Mouse (Mus musculus): ENCODE data around the gene Cyp2d34.
A peak's percentile ranks its signal among the peaks of the same experiment; 100 is the strongest.

Cyp2d34 gene

GRCm38 (mm10) chr15:82620531-82621202, at the start of gene Cyp2d34:
TSS of gene Cyp2d34 (minus strand) at chr15:82620946.
- DNase-seq: no peak

- no peak for DNase-seq
Observed at GRCm38 (mm10) chr15:82656346-82656745, 35.6 kb upstream of the Cyp2d34 start.

GRCm38 (mm10) chr15:82644371-82644770, 23.6 kb upstream of the Cyp2d34 start:
- DNase-seq: no peak

GRCm38 (mm10) chr15:82643771-82644170, 23.0 kb upstream of the Cyp2d34 start:
- no peak for DNase-seq

- no peak for DNase-seq
Observed at GRCm38 (mm10) chr15:82642771-82643170, 22.0 kb upstream of the Cyp2d34 start.

GRCm38 (mm10) chr15:82641921-82642320, 21.2 kb upstream of the Cyp2d34 start:
- no peak for DNase-seq

- DNase-seq: no peak
Observed at GRCm38 (mm10) chr15:82641390-82641789, 20.6 kb upstream of the Cyp2d34 start.

- DNase-seq: no peak
Observed at GRCm38 (mm10) chr15:82640201-82640600, 19.5 kb upstream of the Cyp2d34 start.

GRCm38 (mm10) chr15:82637130-82638075, 16.7 kb upstream of the Cyp2d34 start:
- DNase-seq: no peak

GRCm38 (mm10) chr15:82634976-82635375, 14.2 kb upstream of the Cyp2d34 start:
- DNase-seq: no peak

GRCm38 (mm10) chr15:82621993-82622392, 1.2 kb upstream of the Cyp2d34 start:
- DNase-seq: no peak

- no peak for DNase-seq
Observed at GRCm38 (mm10) chr15:82618362-82619020, 2.3 kb downstream of the Cyp2d34 start.

GRCm38 (mm10) chr15:82582621-82583020, 38.1 kb downstream of the Cyp2d34 start:
- DNase-seq: peak; percentile 59

GRCm38 (mm10) chr15:82579071-82579470, 41.7 kb downstream of the Cyp2d34 start:
- DNase-seq: peak; percentile 36

- DNase-seq: no peak
Observed at GRCm38 (mm10) chr15:82572856-82573255, 47.9 kb downstream of the Cyp2d34 start.

All from kidney, postnatal 14 days (tissue).